Comparison of ENCODE assay signal across 8 mouse cellular contexts in the genomic region with DNA sequence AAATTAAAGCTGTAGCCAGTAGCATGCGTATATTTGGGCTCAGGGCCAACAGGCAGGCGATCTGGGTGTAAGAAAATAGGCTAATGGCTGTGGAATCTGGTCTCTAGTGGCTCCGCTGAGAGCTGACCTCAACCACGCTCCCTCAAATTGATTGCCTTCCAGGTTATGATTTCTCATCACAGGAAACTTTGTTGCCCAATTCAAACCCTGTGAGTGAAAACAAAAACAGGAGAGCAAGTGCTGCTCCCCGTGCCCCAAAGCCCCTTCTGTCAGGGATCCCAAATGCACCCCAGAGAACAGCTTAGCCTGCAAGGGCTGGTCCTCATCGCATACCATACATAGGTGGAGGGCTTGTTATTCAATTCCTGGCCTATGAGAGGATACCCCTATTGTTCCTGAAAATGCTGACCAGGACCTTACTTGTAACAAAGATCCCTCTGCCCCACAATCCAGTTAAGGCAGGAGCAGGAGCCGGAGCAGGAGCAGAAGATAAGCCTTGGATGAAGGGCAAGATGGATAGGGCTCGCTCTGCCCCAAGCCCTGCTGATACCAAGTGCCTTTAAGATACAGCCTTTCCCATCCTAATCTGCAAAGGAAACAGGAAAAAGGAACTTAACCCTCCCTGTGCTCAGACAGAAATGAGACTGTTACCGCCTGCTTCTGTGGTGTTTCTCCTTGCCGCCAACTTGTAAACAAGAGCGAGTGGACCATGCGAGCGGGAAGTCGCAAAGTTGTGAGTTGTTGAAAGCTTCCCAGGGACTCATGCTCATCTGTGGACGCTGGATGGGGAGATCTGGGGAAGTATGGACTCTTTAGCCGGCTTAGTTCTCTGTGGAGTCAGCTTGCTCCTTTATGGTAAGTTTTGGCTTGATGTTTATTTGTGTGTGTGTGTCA. TPM values are rescaled to one million over a fixed set of nuclear protein-coding genes. Genes with fewer than 3 reads are reported as not detected.
A peak's percentile ranks its signal among the peaks of the same experiment; 100 is the strongest.
DNase-seq lines count a peak whose midpoint lies in the region; ATAC-seq and TF ChIP-seq lines count a peak whose summit lies in the region.

Gene Tek (plus strand): TSS at position 452 of the 894 bp plus-strand sequence.

- intact Hi-C loops in gastrocnemius, adult 2 months (cut with DNase I), result loop anchor here (10.0 kb wide), 1 partner anchor 54 kb away; no protein-coding TSS in a partner anchor

- peaks cover 6% of the 10 kb centered on the region in 2 experiments; a peak in 1 of 4 replicates for H3K4me1 ChIP-seq in ES-E14 (ENCODE audit: control insufficient read depth in 2 of 2, insufficient read depth in 2 of 2, low read length in 2 of 2, poor library complexity in 1 of 2)
- H3K4me1 ChIP-seq in hindbrain, embryonic 15.5 days (replicated peaks), result no peaks in the 10 kb centered on the region
- H3K4me1 ChIP-seq in liver, embryonic 14.5 days (replicated peaks; ENCODE audit: control insufficient read depth in 2 of 2, insufficient read depth in 2 of 2, low read length in 1 of 2), result peaks cover 0 to 11% of the 10 kb centered on the region in 2 experiments; a peak in 2 of 4 replicates

- peak within 1 kb of the TSS; percentile 13 to 64; a peak in 3 of 4 replicates for H3K4me3 ChIP-seq in ES-E14 (ENCODE audit: insufficient read depth in 1 of 2, low read depth in 1 of 2, low read length in 2 of 2, poor library complexity in 1 of 2, severe bottlenecking in 1 of 2)
- peak within 1 kb of the TSS; percentile 75 for H3K4me3 ChIP-seq in gastrocnemius, adult 2 months
- peak within 1 kb of the TSS; percentile 10; the same call in 1 of the 2 replicates for H3K4me3 ChIP-seq in hindbrain, embryonic 15.5 days
- H3K4me3 ChIP-seq in liver, embryonic 14.5 days (ENCODE audit: insufficient read depth in 1 of 2, low read depth in 2 of 2, low read length in 2 of 2), result peak within 1 kb of the TSS; percentile 7 to 54; a peak in 3 of 4 replicates

- no peaks in the 10 kb centered on the region for H3K36me3 ChIP-seq in ES-E14 (ENCODE audit: control insufficient read depth, insufficient read depth, low read length, poor library complexity, severe bottlenecking)
- no peaks in the 10 kb centered on the region for H3K36me3 ChIP-seq in hindbrain, embryonic 15.5 days
- no peaks in the 10 kb centered on the region for H3K36me3 ChIP-seq in liver, embryonic 14.5 days (replicated peaks; ENCODE audit: control insufficient read depth, insufficient read depth, low read depth)

- in situ Hi-C loops in ES-E14 (cut with MboI; ENCODE audit: low sequenced_read_pairs in 2 of 2, unreplicated experiment in 2 of 2), result no loop called here

- H3K9me3 ChIP-seq in ES-E14 (ENCODE audit: control insufficient read depth, insufficient read depth, low read depth, low read length), result no peaks in the 10 kb centered on the region
- no peaks in the 10 kb centered on the region for H3K9me3 ChIP-seq in hindbrain, embryonic 15.5 days
- no peaks in the 10 kb centered on the region for H3K9me3 ChIP-seq in liver, embryonic 14.5 days (ENCODE audit: control insufficient read depth, low read length)

- no peaks in the 10 kb centered on the region for H3K27me3 ChIP-seq in hindbrain, embryonic 15.5 days
- H3K27me3 ChIP-seq in liver, embryonic 14.5 days (ENCODE audit: control insufficient read depth, insufficient read depth, low read length), result no peaks in the 10 kb centered on the region

- TF ChIP-seq EP300 in liver, embryonic 14.5 days (IDR thresholded peaks at IDR 0.05; ENCODE audit: low read depth), result no peak

- H3K4me2 ChIP-seq in hindbrain, embryonic 15.5 days, result no peak within 1 kb of the TSS
- H3K4me2 ChIP-seq in liver, embryonic 14.5 days (ENCODE audit: low read depth), result peak within 1 kb of the TSS; percentile 37

- ATAC-seq in hindbrain, embryonic 15.5 days (ENCODE audit: low FRiP score, low read depth), result no peak
- peak; percentile 64 for ATAC-seq in liver, embryonic 14.5 days (ENCODE audit: insufficient read depth)

- no peak for TF ChIP-seq CTCF in gastrocnemius, adult 2 months (IDR thresholded peaks at IDR 0.05)
- TF ChIP-seq CTCF in liver, embryonic 14.5 days (IDR thresholded peaks at IDR 0.05; ENCODE audit: low read depth), result no peak

- WGBS in hindbrain, embryonic 15.5 days, result 71% methylated on average over 16 of the region's 16 CpGs
- 18% methylated on average over 16 of the region's 16 CpGs for WGBS in liver, embryonic 14.5 days (ENCODE audit: insufficient replicate concordance)

- DNase-seq in 3T3-L1 (ENCODE audit: low read depth, low spot score) (peak; percentile 20), ES-E14 (ENCODE audit: low read depth, low spot score) (no peak)
- DNase-seq in gastrocnemius, adult 2 months, result peak; percentile 67
- no peak for DNase-seq in liver, embryonic 14.5 days (ENCODE audit: low read depth in 3 of 3, low spot score in 3 of 3)
- no peak for DNase-seq in thymus, postnatal 25 days
- DNase-seq in right cerebral cortex, postnatal 10 days (ENCODE audit: low spot score in 2 of 2), result no peak
- no peak for DNase-seq in layer of hippocampus, adult 11-12 months (ENCODE audit: low spot score)

- H3K27ac ChIP-seq in ES-E14 (ENCODE audit: insufficient read depth, low read depth, low read length, poor library complexity, severe bottlenecking), result no peak within 1 kb of the TSS
- peak within 1 kb of the TSS; percentile 90 for H3K27ac ChIP-seq in gastrocnemius, adult 2 months
- H3K27ac ChIP-seq in hindbrain, embryonic 15.5 days (replicated peaks), result no peak within 1 kb of the TSS
- no peak within 1 kb of the TSS for H3K27ac ChIP-seq in liver, embryonic 14.5 days

- H3K9ac ChIP-seq in ES-E14 (ENCODE audit: insufficient read depth, low read depth, low read length, poor library complexity, severe bottlenecking), result peak within 1 kb of the TSS; percentile 6; the same call in 1 of the 2 replicates
- no peak within 1 kb of the TSS for H3K9ac ChIP-seq in hindbrain, embryonic 15.5 days
- no peak within 1 kb of the TSS for H3K9ac ChIP-seq in liver, embryonic 14.5 days (replicated peaks)

TF ChIP-seq in ES-E14, 5 proteins besides CTCF, POLR2A, EP300 and RAD21:
- TF ChIP-seq HCFC1 (IDR thresholded peaks at IDR 0.05; ENCODE audit: borderline replicate concordance, insufficient read depth, low read length), result no peak
- no peak for TF ChIP-seq ZNF384 (IDR thresholded peaks at IDR 0.05; ENCODE audit: low read depth, low read length)
- no peak for TF ChIP-seq CHD2 (IDR thresholded peaks at IDR 0.05; ENCODE audit: low read depth, low read length)
- peak; percentile 54; the same call in 1 of the 2 replicates for TF ChIP-seq MAFK (IDR thresholded peaks at IDR 0.05; ENCODE audit: insufficient read depth, low read depth, low read length)

RNA-seq across cellular contexts. Expression of gene Tek, which starts in this region (rescaled TPM):
- 9.4 and 15.2 TPM in 2 replicates for total RNA-seq in ES-E14 (2012; rRNA removed)
- 10 to 100 TPM; 14.4 to 17.0 TPM for total RNA-seq in gastrocnemius, adult 2 months (2021)
- 9.4 and 9.7 TPM in 2 replicates for polyA plus RNA-seq in hindbrain, embryonic 15.5 days (2015; fragmentation: Nextera tagmentation; extraction: Ambion mirVana)
- polyA plus RNA-seq in liver, embryonic 14.5 days (2012; rRNA removed), result 1.4 and 2.2 TPM in 2 replicates
- polyA plus RNA-seq in liver, embryonic 14.5 days (2014; fragmentation: Nextera tagmentation; extraction: Ambion mirVana), result 3.6 and 4.2 TPM in 2 replicates

Comparison
In these comparisons a context has a peak if more than half of its experiments do, and no peak if none do; other contexts are left out.
1. DNase-seq: peak in 3T3-L1 (single experiment) and gastrocnemius, adult 2 months (single experiment); none in ES-E14 (single experiment), liver, embryonic 14.5 days (0 of 3), thymus, postnatal 25 days (single experiment), right cerebral cortex, postnatal 10 days (0 of 2) and layer of hippocampus, adult 11-12 months (single experiment).
2. H3K4me3 ChIP-seq: peak in every context shown above with its lines; median percentile 75 in gastrocnemius, adult 2 months; 38 in ES-E14; 30 in liver, embryonic 14.5 days; 10 in hindbrain, embryonic 15.5 days.